Comparison of ENCODE assay signal across 9 mouse cellular contexts in the genomic region with DNA sequence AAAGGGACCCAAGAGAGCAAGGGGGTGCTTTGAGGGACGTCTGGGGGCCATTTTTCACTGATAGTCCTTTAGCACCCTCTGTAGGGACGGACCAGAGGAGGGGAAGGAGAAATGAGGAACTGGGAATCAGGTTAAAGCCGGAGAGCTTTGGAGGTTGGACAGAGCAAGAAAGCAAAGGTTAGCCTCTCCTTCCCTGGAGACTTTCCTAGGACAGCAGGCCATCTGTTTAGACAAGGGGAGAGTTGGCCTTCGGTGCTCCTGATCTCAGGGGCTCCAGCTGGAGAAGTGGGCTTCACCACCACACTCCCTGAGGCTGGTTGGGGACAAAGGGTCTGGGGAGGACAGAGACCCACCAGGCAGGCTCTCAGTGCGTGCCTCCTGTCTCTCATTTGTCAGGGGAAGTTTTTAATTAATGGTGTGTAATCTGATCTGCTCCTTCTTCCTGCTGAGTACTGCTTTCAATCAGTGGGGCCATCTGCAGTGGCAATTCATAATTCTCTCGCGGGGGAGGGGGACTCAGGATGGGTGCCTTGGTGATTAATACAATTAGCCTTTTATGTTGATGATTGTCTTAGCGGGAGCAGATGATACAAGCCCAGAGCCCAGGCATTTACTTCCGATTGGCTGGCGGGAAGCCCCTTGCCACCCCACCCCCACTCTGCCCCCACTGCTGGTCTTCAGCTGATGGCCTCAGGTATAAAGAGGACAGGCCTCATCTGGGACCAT. TPM values are rescaled to one million over a fixed set of nuclear protein-coding genes. Genes with fewer than 3 reads are reported as not detected.
DNase-seq lines count a peak whose midpoint lies in the region; ATAC-seq and TF ChIP-seq lines count a peak whose summit lies in the region.
"Had no signal": no experiment of that assay in that cellular context is flagged by ENCODE, and none has a peak within 500 bp of the region (broad histone marks: within the 10 kb centered on the region; RNA-seq: fewer than 3 reads in every experiment).

No protein-coding gene starts in this region.

- no peak overlapping the region for H3K9ac ChIP-seq in forebrain, embryonic 15.5 days (replicated peaks)
- H3K9ac ChIP-seq in liver, postnatal 0 days (replicated peaks) = no peak overlapping the region
- H3K9ac ChIP-seq: liver, embryonic 14.5 days had no signal

- TF ChIP-seq EP300 in liver, postnatal 0 days (IDR thresholded peaks at IDR 0.05; ENCODE audit: low read depth) = no peak

- H3K9me3 ChIP-seq in forebrain, embryonic 15.5 days = no peaks in the 10 kb centered on the region
- 0 out of 2 replicates have a peak, but pooled peaks cover 2% of the 10 kb centered on the region for H3K9me3 ChIP-seq in liver, postnatal 0 days (ENCODE audit: low read length)

- TF ChIP-seq POLR2A in cerebellum, adult 2 months (IDR thresholded peaks at IDR 0.05; ENCODE audit: borderline replicate concordance, insufficient read depth, low read length) = no peak

- no peak overlapping the region for H3K4me3 ChIP-seq in cerebellum, adult 2 months (replicated peaks; ENCODE audit: insufficient read depth, low read depth, low read length)
- no peak overlapping the region for H3K4me3 ChIP-seq in forebrain, embryonic 15.5 days
- no peak overlapping the region for H3K4me3 ChIP-seq in liver, postnatal 0 days (ENCODE audit: low read depth, low read length)

- no peaks in the 10 kb centered on the region for H3K36me3 ChIP-seq in forebrain, embryonic 15.5 days
- H3K36me3 ChIP-seq in liver, postnatal 0 days (replicated peaks; ENCODE audit: insufficient read depth, low read length) = no peaks in the 10 kb centered on the region

- peaks cover 50% of the 10 kb centered on the region for H3K4me1 ChIP-seq in cerebellum, adult 2 months (ENCODE audit: control insufficient read depth, insufficient read depth, low read length)
- peaks cover 37% of the 10 kb centered on the region for H3K4me1 ChIP-seq in forebrain, embryonic 15.5 days
- H3K4me1 ChIP-seq in liver, postnatal 0 days (ENCODE audit: insufficient read depth) = peaks cover 10% of the 10 kb centered on the region

- peak; percentile 7; the same call in 1 of the 2 replicates for ATAC-seq in cerebellum, adult (ENCODE audit: insufficient number of reproducible peaks, low FRiP score, low TSS enrichment)
- ATAC-seq in forebrain, embryonic 15.5 days (replicated peaks) = peak; percentile 43
- peak; percentile 40; the same call in 1 of the 2 replicates for ATAC-seq in megakaryocyte progenitor cell, adult 5-6 weeks (replicated peaks; ENCODE audit: poor library complexity)
- ATAC-seq in liver, postnatal 0 days = no peak

- 24% methylated on average over 10 of the region's 10 CpGs for WGBS in cerebellum, adult 2 months
- WGBS in forebrain, embryonic 15.5 days = 9% methylated on average over 10 of the region's 10 CpGs
- WGBS in liver, postnatal 0 days (ENCODE audit: insufficient replicate concordance) = 29% methylated on average over 10 of the region's 10 CpGs

- no peak for DNase-seq in cerebellum, adult 8-10 months
- no peak for DNase-seq in cerebellum, adult 2 months
- DNase-seq in liver, postnatal 0 days = no peak
- DNase-seq in heart, adult 8-10 months (ENCODE audit: low spot score) = no peak
- no peak for DNase-seq in heart, adult 11 months

- no peak for TF ChIP-seq CTCF in cerebellum, adult 2 months (IDR thresholded peaks at IDR 0.05; ENCODE audit: borderline replicate concordance, insufficient read depth, low read depth, low read length)
- TF ChIP-seq CTCF in liver, postnatal 0 days (IDR thresholded peaks at IDR 0.05; ENCODE audit: low read depth) = no peak

- 0 out of 2 replicates have a peak overlapping the region, but pooled peaks have one; percentile 19 for H3K27ac ChIP-seq in cerebellum, adult 2 months (ENCODE audit: insufficient read depth, low read length)
- peak overlapping the region; percentile 45 for H3K27ac ChIP-seq in forebrain, embryonic 15.5 days (replicated peaks)
- H3K27ac ChIP-seq in liver, postnatal 0 days (ENCODE audit: low read depth) = no peak overlapping the region
- H3K27ac ChIP-seq: liver, embryonic 14.5 days had no signal

- no peak overlapping the region for H3K4me2 ChIP-seq in forebrain, embryonic 15.5 days (replicated peaks)
- no peak overlapping the region for H3K4me2 ChIP-seq in liver, postnatal 0 days (ENCODE audit: low read depth, low read length)

- H3K27me3 ChIP-seq in cerebellum, adult 2 months (ENCODE audit: control insufficient read depth, insufficient read depth, low read length) = no peaks in the 10 kb centered on the region
- no peaks in the 10 kb centered on the region for H3K27me3 ChIP-seq in forebrain, embryonic 15.5 days
- peaks cover 11% of the 10 kb centered on the region; the same call in 1 of the 2 replicates for H3K27me3 ChIP-seq in liver, postnatal 0 days (ENCODE audit: insufficient read depth, low read length)

RNA-seq across cellular contexts. Expression of gene Aqp6, which starts 6.4 kb away (rescaled TPM):
- polyA plus RNA-seq in cerebellum, adult 2 months (2012; rRNA removed) = 29.0 and 38.4 TPM in 2 replicates
- polyA plus RNA-seq in forebrain, embryonic 15.5 days (2015; fragmentation: Nextera tagmentation; extraction: Ambion mirVana) = not detected in 2 replicates
- total RNA-seq in megakaryocyte progenitor cell, adult 5-6 weeks (2015) = not detected in 2 replicates
- total RNA-seq in megakaryocyte progenitor cell, adult 5-6 weeks (2017) = not detected in 2 replicates
- not detected in 2 replicates for polyA plus RNA-seq in liver, postnatal 0 days (2015; fragmentation: Nextera tagmentation; extraction: Ambion mirVana)
- total RNA-seq in heart, adult 8-10 months (2022) = under 1 TPM in 2 of 4 experiments, not detected in 2; 0.17 to 0.41 TPM
- polyA plus RNA-seq: liver, embryonic 14.5 days had no signal

RNA-seq across cellular contexts. Expression of gene Aqp5, which starts 17.0 kb away (rescaled TPM):
- 0.36 and 0.56 TPM in 2 replicates for polyA plus RNA-seq in cerebellum, adult 2 months (2012; rRNA removed)
- 0.38 TPM in 1 of 2 replicates, not detected in the other for polyA plus RNA-seq in forebrain, embryonic 15.5 days (2015; fragmentation: Nextera tagmentation; extraction: Ambion mirVana)
- total RNA-seq in megakaryocyte progenitor cell, adult 5-6 weeks (2015) = not detected in 2 replicates
- total RNA-seq in megakaryocyte progenitor cell, adult 5-6 weeks (2017) = not detected in 2 replicates
- 0.14 TPM in 1 of 2 replicates, not detected in the other for polyA plus RNA-seq in liver, postnatal 0 days (2015; fragmentation: Nextera tagmentation; extraction: Ambion mirVana)
- under 1 TPM in 3 of 4 experiments, not detected in 1; 0.26 to 0.57 (median 0.37) TPM for total RNA-seq in heart, adult 8-10 months (2022)

RNA-seq across cellular contexts. Expression of gene Aqp2, which starts 28.7 kb away (rescaled TPM):
- polyA plus RNA-seq in cerebellum, adult 2 months (2012; rRNA removed) = 0.23 and 0.43 TPM in 2 replicates
- polyA plus RNA-seq in forebrain, embryonic 15.5 days (2015; fragmentation: Nextera tagmentation; extraction: Ambion mirVana) = not detected in 2 replicates
- not detected in 2 replicates for total RNA-seq in megakaryocyte progenitor cell, adult 5-6 weeks (2015)
- total RNA-seq in megakaryocyte progenitor cell, adult 5-6 weeks (2017) = not detected in 2 replicates
- not detected in 2 replicates for polyA plus RNA-seq in liver, postnatal 0 days (2015; fragmentation: Nextera tagmentation; extraction: Ambion mirVana)
- total RNA-seq in heart, adult 8-10 months (2022) = not detected
- polyA plus RNA-seq: liver, embryonic 14.5 days had no signal

RNA-seq across cellular contexts. Expression of gene Racgap1, which starts 43.9 kb away (rescaled TPM):
- polyA plus RNA-seq in cerebellum, adult 2 months (2012; rRNA removed) = 15.5 and 15.6 TPM in 2 replicates
- polyA plus RNA-seq in forebrain, embryonic 15.5 days (2015; fragmentation: Nextera tagmentation; extraction: Ambion mirVana) = 113 and 118 TPM in 2 replicates
- total RNA-seq in megakaryocyte progenitor cell, adult 5-6 weeks (2015) = 61.7 and 69.9 TPM in 2 replicates
- 69.1 and 69.4 TPM in 2 replicates for total RNA-seq in megakaryocyte progenitor cell, adult 5-6 weeks (2017)
- polyA plus RNA-seq in liver, postnatal 0 days (2015; fragmentation: Nextera tagmentation; extraction: Ambion mirVana) = 28.6 and 31.9 TPM in 2 replicates
- total RNA-seq in heart, adult 8-10 months (2022) = 1 to 10 TPM in 1 of 4 experiments, under 1 TPM in 3; 0.46 to 1.6 (median 0.99) TPM

Comparison
In these comparisons a context has a peak if more than half of its experiments do, and no peak if none do; other contexts are left out.
1. RNA of gene Aqp6, which starts 6.4 kb away (polyA plus RNA-seq): 29.0 to 38.4 TPM in cerebellum, adult 2 months; not detected in forebrain, embryonic 15.5 days and not detected in liver, postnatal 0 days; every median in the first group is over 10 times any median in the second.